Mouse (Mus musculus): ENCODE measurements around the gene Nrl.

Gene Nrl

GRCm38 (mm10) chr14:55527940-55528339 lies 3.2 kb upstream of the Nrl start:
- DNase-seq, result peak in 1 of 2 experiments; percentile 41

GRCm38 (mm10) chr14:55526674-55527073 lies 1.9 kb upstream of the Nrl start:
- no peak for DNase-seq

- no peak for DNase-seq
These were observed 719 bp downstream of the Nrl start for GRCm38 (mm10) chr14:55524062-55524461.

- DNase-seq, result peak in 1 of 2 experiments; percentile 17
These were observed 4.1 kb downstream of the Nrl start for GRCm38 (mm10) chr14:55520451-55521361.

- no peak for DNase-seq
These were observed 5.2 kb downstream of the Nrl start for GRCm38 (mm10) chr14:55519604-55520003.

GRCm38 (mm10) chr14:55518897-55519296 lies 5.9 kb downstream of the Nrl start:
- DNase-seq, result no peak

GRCm38 (mm10) chr14:55515846-55516245 lies 8.9 kb downstream of the Nrl start:
- no peak for DNase-seq

- no peak for DNase-seq
These were observed 10.9 kb downstream of the Nrl start for GRCm38 (mm10) chr14:55513927-55514326.

GRCm38 (mm10) chr14:55511037-55511436 lies 13.7 kb downstream of the Nrl start:
- no peak for DNase-seq

- DNase-seq, result no peak
These were observed 14.6 kb downstream of the Nrl start, which contains the start of gene Cpne6 for GRCm38 (mm10) chr14:55510125-55510731. TSS of gene Cpne6 (plus strand) at chr14:55510445.

GRCm38 (mm10) chr14:55509540-55509939 lies 15.2 kb downstream of the Nrl start:
- no peak for DNase-seq

- no peak for DNase-seq
These were observed 17.0 kb downstream of the Nrl start for GRCm38 (mm10) chr14:55507801-55508200.

- no peak for DNase-seq
These were observed 19.2 kb downstream of the Nrl start for GRCm38 (mm10) chr14:55505612-55506011.

GRCm38 (mm10) chr14:55497449-55497821 lies 27.3 kb downstream of the Nrl start:
- DNase-seq, result peak; percentile 80 to 87

GRCm38 (mm10) chr14:55496761-55497448 lies 27.9 kb downstream of the Nrl start:
- DNase-seq, result no peak

GRCm38 (mm10) chr14:55495509-55496240 lies 29.1 kb downstream of the Nrl start:
- DNase-seq, result no peak

GRCm38 (mm10) chr14:55492103-55492502 lies 32.7 kb downstream of the Nrl start:
- DNase-seq, result no peak

- DNase-seq, result peak; percentile 64 to 70
These were observed 33.4 kb downstream of the Nrl start for GRCm38 (mm10) chr14:55491291-55491833.

GRCm38 (mm10) chr14:55490361-55491201 lies 34.2 kb downstream of the Nrl start, which contains the start of gene Carmil3:
TSS of gene Carmil3 (plus strand) at chr14:55490651.
- DNase-seq, result peak; percentile 52 to 67

GRCm38 (mm10) chr14:55486836-55487235 lies 37.9 kb downstream of the Nrl start:
- no peak for DNase-seq

- no peak for DNase-seq
These were observed 40.2 kb downstream of the Nrl start for GRCm38 (mm10) chr14:55484430-55485085.

All from lung, adult 18-20 months (tissue).